Mouse (Mus musculus): ENCODE data around the gene Trp53. TPM values are rescaled to one million over a fixed set of nuclear protein-coding genes. Genes with fewer than 3 reads are reported as not detected.

The Trp53 gene
- total RNA-seq, 1 experiment from 2014 or later = 104 TPM

DNA sequence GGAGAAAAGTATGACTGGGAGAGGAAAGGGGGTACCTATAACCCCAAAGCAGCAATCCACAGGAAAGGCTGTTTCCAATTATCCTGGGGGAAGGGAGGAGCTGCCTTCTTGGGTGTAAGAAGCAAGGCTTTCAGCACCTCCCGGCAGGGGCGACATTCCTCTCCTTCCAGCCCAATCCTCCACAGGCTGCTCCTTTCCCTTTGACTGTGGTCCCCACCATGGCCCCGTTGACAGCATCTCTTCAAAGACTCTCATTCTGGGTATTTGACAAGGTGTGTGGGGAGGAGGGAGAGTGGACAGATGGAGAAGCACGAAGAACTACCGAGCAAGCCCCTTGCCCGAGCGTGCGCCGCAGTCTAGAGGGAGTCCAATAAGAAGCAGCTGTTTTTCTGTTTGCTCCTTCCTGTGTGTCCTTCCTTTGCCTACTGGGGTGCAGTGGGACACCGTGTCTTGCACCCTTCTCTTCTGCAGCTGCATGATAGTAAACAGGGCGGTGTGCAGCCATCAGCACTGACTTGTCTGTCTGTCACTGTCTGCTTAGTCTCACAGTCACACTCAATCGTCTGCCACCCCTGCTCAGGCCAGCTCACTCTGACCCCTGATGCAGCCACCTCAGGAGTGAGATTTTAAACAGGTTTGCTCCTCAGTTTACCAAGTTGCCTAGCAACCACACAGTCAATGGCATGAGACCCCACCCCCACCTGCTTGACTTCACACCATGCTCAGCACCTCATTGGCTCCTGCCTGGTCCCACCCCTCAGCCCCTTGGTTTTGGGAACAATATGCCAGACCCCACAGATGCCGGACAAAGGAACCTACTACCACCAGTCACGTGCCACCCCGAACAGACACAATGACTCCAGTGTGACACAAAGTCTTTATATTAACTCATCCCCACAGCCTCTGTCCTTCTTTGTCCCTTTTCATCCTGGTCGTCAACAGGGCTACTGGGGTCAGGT lies 19.0 kb upstream of the Trp53 start:
- no peak for ATAC-seq (replicated peaks; ENCODE audit: low read depth, poor library complexity, severe bottlenecking)

DNA sequence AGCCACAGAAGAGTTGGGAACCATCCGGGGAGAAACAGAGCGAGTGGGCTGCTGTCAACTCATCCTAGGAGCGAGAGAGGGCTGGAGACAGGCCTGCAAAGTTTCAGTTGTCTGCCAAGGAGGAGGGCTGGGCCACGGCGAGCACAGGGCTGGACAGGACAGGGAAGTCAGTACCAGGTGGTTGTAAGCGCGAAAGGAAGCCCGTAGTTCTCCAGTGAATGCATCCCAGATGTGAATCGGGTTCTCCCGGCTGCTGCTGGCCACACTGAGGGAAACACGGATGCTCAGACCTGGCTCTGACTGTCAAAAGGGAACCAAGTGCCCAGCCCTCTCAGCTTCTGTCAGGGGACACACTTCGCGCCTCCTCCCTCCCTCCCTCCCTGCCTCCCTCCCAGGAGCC lies 16.8 kb upstream of the Trp53 start:
- no peak for ATAC-seq (replicated peaks; ENCODE audit: low read depth, poor library complexity, severe bottlenecking)

DNA sequence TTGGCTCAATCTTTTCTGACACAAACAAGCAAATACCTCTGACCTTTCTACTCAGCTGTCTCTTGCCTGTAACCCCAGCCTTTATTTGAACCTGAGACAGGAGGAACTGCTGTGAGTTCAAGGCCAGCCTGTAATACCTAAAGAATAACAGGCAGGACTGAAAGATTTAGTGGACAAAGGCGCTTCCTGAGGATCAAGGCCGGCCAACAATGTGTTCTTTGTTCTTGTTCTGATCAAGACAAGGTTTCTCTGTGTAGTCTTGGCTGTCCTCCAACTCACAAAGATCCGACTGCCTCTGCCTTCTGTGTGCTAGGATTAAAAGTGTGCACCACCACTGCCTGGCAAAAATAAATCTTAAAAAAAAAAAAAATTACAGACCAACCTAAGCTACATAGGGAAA lies 15.8 kb upstream of the Trp53 start:
- ATAC-seq (replicated peaks; ENCODE audit: low read depth, poor library complexity, severe bottlenecking) = no peak

DNA sequence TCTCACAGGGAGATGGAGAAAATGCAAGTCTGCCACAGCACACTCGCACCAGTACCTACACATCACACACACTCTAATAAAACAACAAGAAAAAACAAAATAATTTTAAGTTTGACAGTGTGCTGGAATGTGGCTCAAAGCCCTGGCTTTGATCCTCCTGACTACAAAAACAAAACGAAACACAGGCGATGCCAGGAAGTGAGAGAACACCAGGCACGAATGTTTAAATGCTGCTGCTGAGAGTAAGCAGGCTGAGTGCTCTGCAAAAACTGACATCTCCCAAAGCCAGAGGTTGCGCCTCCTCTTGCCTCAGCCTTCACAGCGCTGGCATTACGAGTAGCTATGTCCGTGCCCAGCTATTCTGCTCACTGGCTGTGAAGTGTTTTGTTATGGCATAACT lies 15.0 kb upstream of the Trp53 start:
- ATAC-seq (replicated peaks; ENCODE audit: low read depth, poor library complexity, severe bottlenecking) = no peak

- ATAC-seq (replicated peaks; ENCODE audit: low read depth, poor library complexity, severe bottlenecking) = no peak; the same call in 1 of the 2 replicates
Measured at GRCm38 (mm10) chr11:69575220-69575619, 4.9 kb upstream of the Trp53 start.

DNA sequence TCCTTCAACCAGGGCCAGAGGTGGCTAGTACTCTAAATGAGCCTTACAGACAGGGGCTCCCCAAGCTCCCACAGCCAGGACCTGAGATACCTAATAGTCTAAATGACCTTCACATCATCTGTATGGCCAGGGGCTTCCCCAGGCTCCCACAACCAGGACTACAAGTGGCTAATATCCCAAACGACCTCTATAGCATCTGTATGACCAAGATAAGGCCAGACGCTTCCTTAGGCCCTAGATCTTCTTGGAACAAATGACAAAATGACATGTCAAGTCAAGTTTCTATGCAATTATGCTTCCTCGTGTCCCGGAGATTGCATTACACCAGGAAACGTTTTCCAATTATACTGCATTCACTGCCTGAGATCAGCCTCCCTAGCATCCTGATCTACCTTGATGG lies 3.9 kb upstream of the Trp53 start:
- no peak for ATAC-seq (replicated peaks; ENCODE audit: low read depth, poor library complexity, severe bottlenecking)

- ATAC-seq (replicated peaks; ENCODE audit: low read depth, poor library complexity, severe bottlenecking) = no peak
Measured at GRCm38 (mm10) chr11:69578301-69578700, 1.9 kb upstream of the Trp53 start.

- ATAC-seq (replicated peaks; ENCODE audit: low read depth, poor library complexity, severe bottlenecking) = peak; percentile 75
Measured at GRCm38 (mm10) chr11:69579128-69580017, 786 bp upstream of the Trp53 start.

DNA sequence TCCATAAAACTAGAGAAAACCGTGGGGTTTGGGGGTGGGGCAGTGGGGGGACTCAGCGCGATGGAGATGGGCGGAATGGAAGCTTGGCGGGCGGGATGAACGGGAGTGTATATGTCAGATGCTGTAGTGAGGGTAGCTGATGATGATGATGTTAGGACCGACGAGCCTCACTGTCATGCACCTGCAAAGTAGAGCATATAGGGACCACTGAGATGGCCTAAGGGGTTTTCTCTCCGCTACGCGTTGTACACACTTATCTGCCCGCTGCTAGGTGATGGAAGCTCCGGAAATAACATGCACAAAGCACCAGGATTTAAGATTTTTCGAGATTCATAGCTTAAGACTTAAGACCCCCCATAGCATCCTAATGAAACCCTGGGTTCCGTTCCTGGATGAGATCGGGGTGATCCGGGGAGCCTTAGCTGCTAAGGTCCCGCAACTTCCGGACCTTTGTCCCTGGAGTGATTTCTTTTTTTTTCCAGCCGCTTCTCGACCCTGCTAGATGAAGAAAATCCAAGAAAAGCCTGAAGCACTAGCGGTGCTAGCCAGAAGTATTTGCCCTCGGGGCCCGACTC lies 500 bp downstream of the Trp53 start:
- ATAC-seq (replicated peaks; ENCODE audit: low read depth, poor library complexity, severe bottlenecking) = no peak

- ATAC-seq (replicated peaks; ENCODE audit: low read depth, poor library complexity, severe bottlenecking) = peak; percentile 50
Measured at GRCm38 (mm10) chr11:69581147-69581688, 1.1 kb downstream of the Trp53 start.

DNA sequence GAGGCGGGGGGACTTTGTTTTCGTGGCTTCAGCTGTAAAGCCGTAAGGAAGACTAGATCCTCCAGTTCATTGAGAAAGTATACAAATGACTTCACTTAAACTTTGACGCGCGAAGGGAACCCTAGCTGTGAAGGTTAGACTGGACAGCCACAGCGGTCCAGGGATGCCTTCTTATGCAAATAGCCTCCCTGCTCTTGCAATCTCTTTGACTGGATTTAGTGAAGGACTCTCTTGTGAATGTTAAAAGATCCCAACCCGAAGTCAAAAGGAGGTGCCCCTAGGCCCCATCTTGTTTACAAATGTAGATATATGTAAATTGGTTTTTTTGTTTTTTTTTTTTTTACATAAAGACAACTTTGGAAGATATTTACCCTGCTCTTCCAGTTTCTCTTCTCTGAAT lies 1.7 kb downstream of the Trp53 start:
- no peak for ATAC-seq (replicated peaks; ENCODE audit: low read depth, poor library complexity, severe bottlenecking)

- no peak for ATAC-seq (replicated peaks; ENCODE audit: low read depth, poor library complexity, severe bottlenecking)
Measured at GRCm38 (mm10) chr11:69582230-69582805, 2.2 kb downstream of the Trp53 start.

GRCm38 (mm10) chr11:69584008-69584407 lies 3.8 kb downstream of the Trp53 start:
- no peak for ATAC-seq (replicated peaks; ENCODE audit: low read depth, poor library complexity, severe bottlenecking)

- ATAC-seq (replicated peaks; ENCODE audit: low read depth, poor library complexity, severe bottlenecking) = no peak
Measured at GRCm38 (mm10) chr11:69584937-69585336, 4.8 kb downstream of the Trp53 start.

GRCm38 (mm10) chr11:69585718-69586325 lies 5.7 kb downstream of the Trp53 start:
- ATAC-seq (replicated peaks; ENCODE audit: low read depth, poor library complexity, severe bottlenecking) = peak; percentile 81

DNA sequence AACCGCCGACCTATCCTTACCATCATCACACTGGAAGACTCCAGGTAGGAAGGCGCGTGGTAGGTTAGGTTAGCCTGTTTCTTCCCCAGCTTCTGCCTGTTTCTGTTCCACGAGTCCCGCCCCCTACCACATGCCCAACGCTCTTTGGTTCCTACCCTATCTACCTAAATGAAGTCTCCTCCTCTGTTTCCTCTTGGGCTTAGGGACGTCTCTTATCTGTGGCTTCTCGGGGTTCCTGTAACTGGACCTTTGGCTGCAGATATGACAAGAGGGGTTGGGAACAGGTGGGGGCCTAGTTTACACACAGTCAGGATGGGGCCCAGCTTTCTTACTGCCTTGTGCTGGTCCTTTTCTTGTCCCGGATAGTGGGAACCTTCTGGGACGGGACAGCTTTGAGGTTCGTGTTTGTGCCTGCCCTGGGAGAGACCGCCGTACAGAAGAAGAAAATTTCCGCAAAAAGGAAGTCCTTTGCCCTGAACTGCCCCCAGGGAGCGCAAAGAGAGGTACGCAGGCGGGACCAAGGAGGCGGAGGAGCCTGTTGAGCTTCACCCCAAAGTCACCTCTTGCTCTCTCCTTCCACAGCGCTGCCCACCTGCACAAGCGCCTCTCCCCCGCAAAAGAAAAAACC lies 9.2 kb downstream of the Trp53 start:
- ATAC-seq (replicated peaks; ENCODE audit: low read depth, poor library complexity, severe bottlenecking) = peak; percentile 33

- no peak for ATAC-seq (replicated peaks; ENCODE audit: low read depth, poor library complexity, severe bottlenecking)
Measured at GRCm38 (mm10) chr11:69590622-69591021, 10.5 kb downstream of the Trp53 start.

DNA sequence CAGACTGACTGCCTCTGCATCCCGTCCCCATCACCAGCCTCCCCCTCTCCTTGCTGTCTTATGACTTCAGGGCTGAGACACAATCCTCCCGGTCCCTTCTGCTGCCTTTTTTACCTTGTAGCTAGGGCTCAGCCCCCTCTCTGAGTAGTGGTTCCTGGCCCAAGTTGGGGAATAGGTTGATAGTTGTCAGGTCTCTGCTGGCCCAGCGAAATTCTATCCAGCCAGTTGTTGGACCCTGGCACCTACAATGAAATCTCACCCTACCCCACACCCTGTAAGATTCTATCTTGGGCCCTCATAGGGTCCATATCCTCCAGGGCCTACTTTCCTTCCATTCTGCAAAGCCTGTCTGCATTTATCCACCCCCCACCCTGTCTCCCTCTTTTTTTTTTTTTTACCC lies 11.3 kb downstream of the Trp53 start:
- ATAC-seq (replicated peaks; ENCODE audit: low read depth, poor library complexity, severe bottlenecking) = no peak
